ENCODE assay signal across 19 mouse cellular contexts in genomic region chr13:51727364-51727763, GRCm38 (mm10).
DNase-seq lines count a peak whose midpoint lies in the region; ATAC-seq lines count a peak whose summit lies in the region.
"Had no signal": no experiment of that assay in that cellular context is flagged by ENCODE, and none has a peak within 500 bp of the region (broad histone marks: within the 10 kb centered on the region; RNA-seq: fewer than 3 reads in every experiment).

No protein-coding gene starts in this region.

- H3K4me3 ChIP-seq in kidney, embryonic 15.5 days (replicated peaks): no peak overlapping the region
- no peak overlapping the region for H3K4me3 ChIP-seq in kidney, embryonic 16.5 days (ENCODE audit: low read length)
- H3K4me3 ChIP-seq: forebrain, embryonic 13.5 days; left cerebral cortex, adult 2 months; neural tube, embryonic 15.5 days had no signal

- no peak overlapping the region for H3K9ac ChIP-seq in kidney, embryonic 15.5 days
- no peak overlapping the region for H3K9ac ChIP-seq in kidney, embryonic 16.5 days (replicated peaks; ENCODE audit: low read length)
- H3K9ac ChIP-seq: forebrain, embryonic 13.5 days; neural tube, embryonic 15.5 days had no signal

- DNase-seq in testis, postnatal 10 days (ENCODE audit: low spot score): peak; percentile 60
- DNase-seq in testis, postnatal 14 days (ENCODE audit: low spot score): no peak
- DNase-seq in ZHBTc4 (ENCODE audit: low read depth, low spot score): peak; percentile 59
- DNase-seq in mesoderm, embryonic 11.5 days (ENCODE audit: low read depth, low spot score): peak; percentile 64
- DNase-seq in retina, postnatal 1 day: no peak
- no peak for DNase-seq in heart, postnatal 10 days
- DNase-seq: cerebellum, adult 9-11 months; gastrocnemius, postnatal 14 days; heart, adult 18-20 months; left cerebral cortex, postnatal 4 days; lung, adult 2 months; right cerebral cortex, postnatal 14 days; thymus, adult 2 months had no signal

- no peak overlapping the region for H3K27ac ChIP-seq in kidney, embryonic 15.5 days
- H3K27ac ChIP-seq in kidney, embryonic 16.5 days (ENCODE audit: low read length): no peak overlapping the region
- H3K27ac ChIP-seq: forebrain, embryonic 13.5 days; left cerebral cortex, adult 2 months; neural tube, embryonic 15.5 days had no signal

- no peaks in the 10 kb centered on the region for H3K36me3 ChIP-seq in kidney, embryonic 15.5 days
- H3K36me3 ChIP-seq in kidney, embryonic 16.5 days (ENCODE audit: insufficient read depth, low read length): no peaks in the 10 kb centered on the region
- H3K36me3 ChIP-seq: neural tube, embryonic 15.5 days had no signal

- ATAC-seq in kidney, embryonic 15.5 days (replicated peaks; ENCODE audit: low FRiP score): 0 out of 2 replicates have a peak, but pooled peaks have one; percentile 27
- no peak for ATAC-seq in kidney, embryonic 16.5 days (ENCODE audit: low FRiP score, low TSS enrichment)
- ATAC-seq: forebrain, embryonic 13.5 days; midbrain, embryonic 16.5 days had no signal

- H3K27me3 ChIP-seq in kidney, embryonic 15.5 days: no peaks in the 10 kb centered on the region
- H3K27me3 ChIP-seq in kidney, embryonic 16.5 days (ENCODE audit: insufficient read depth, low read length): no peaks in the 10 kb centered on the region
- H3K27me3 ChIP-seq: forebrain, embryonic 13.5 days; neural tube, embryonic 15.5 days had no signal

- H3K4me1 ChIP-seq in kidney, embryonic 15.5 days: peaks cover 33% of the 10 kb centered on the region
- H3K4me1 ChIP-seq in kidney, embryonic 16.5 days (ENCODE audit: insufficient read depth, low read length): peaks cover 28% of the 10 kb centered on the region

- no peaks in the 10 kb centered on the region for H3K9me3 ChIP-seq in kidney, embryonic 15.5 days (replicated peaks)
- no peaks in the 10 kb centered on the region for H3K9me3 ChIP-seq in kidney, embryonic 16.5 days (ENCODE audit: low read length)
- H3K9me3 ChIP-seq: forebrain, embryonic 13.5 days; neural tube, embryonic 15.5 days had no signal

- intact Hi-C loops in heart, postnatal 10 days (cut with DNase I): loop anchor here (5.0 kb wide), 1 partner anchor 65 kb away; the partner anchor contains the start of gene Sema4d

- no peak overlapping the region for H3K4me2 ChIP-seq in kidney, embryonic 15.5 days
- no peak overlapping the region for H3K4me2 ChIP-seq in kidney, embryonic 16.5 days (replicated peaks; ENCODE audit: low read depth, low read length)
- H3K4me2 ChIP-seq: forebrain, embryonic 13.5 days; neural tube, embryonic 15.5 days had no signal

- WGBS in kidney, embryonic 15.5 days: 44% methylated on average over 6 of the region's 7 CpGs
- WGBS in kidney, embryonic 16.5 days: 41% methylated on average over 6 of the region's 7 CpGs

Comparison
In these comparisons a context has a peak if more than half of its experiments do, and no peak if none do; other contexts are left out.
1. DNase-seq: peak in testis, postnatal 10 days (single experiment), ZHBTc4 (single experiment) and mesoderm, embryonic 11.5 days (single experiment); none in testis, postnatal 14 days (single experiment), retina, postnatal 1 day (single experiment) and heart, postnatal 10 days (0 of 2).